Mouse (Mus musculus) NIH3T3 (cell line): ENCODE results near the gene Nfix.

ENCODE experiments used
- DNase-seq: peaks from one replicate; pipeline ENCODE4 v3.0.0-alpha.2; 2012; ENCODE audit warnings: low read depth

The Nfix gene

GRCm38 (mm10) chr8:84766422-84766821, 33.7 kb downstream of the Nfix start:
- no peak for DNase-seq

GRCm38 (mm10) chr8:84765629-84766028, 34.5 kb downstream of the Nfix start:
- DNase-seq, result no peak

GRCm38 (mm10) chr8:84764870-84765495, 35.2 kb downstream of the Nfix start:
- DNase-seq, result no peak

GRCm38 (mm10) chr8:84764100-84764499, 36.0 kb downstream of the Nfix start:
- no peak for DNase-seq

- DNase-seq, result peak; percentile 74
Observed at GRCm38 (mm10) chr8:84760901-84761300, 39.2 kb downstream of the Nfix start.

GRCm38 (mm10) chr8:84760405-84760805, 39.7 kb downstream of the Nfix start:
- no peak for DNase-seq

GRCm38 (mm10) chr8:84759718-84760117, 40.4 kb downstream of the Nfix start:
- no peak for DNase-seq

- DNase-seq, result no peak
Observed at GRCm38 (mm10) chr8:84759126-84759525, 41.0 kb downstream of the Nfix start.

GRCm38 (mm10) chr8:84758308-84758707, 41.8 kb downstream of the Nfix start:
- no peak for DNase-seq

GRCm38 (mm10) chr8:84757501-84757900, 42.6 kb downstream of the Nfix start:
- no peak for DNase-seq

GRCm38 (mm10) chr8:84752734-84753582, 47.2 kb downstream of the Nfix start:
- DNase-seq, result no peak

- DNase-seq, result no peak
Observed at GRCm38 (mm10) chr8:84749519-84749918, 50.6 kb downstream of the Nfix start.

GRCm38 (mm10) chr8:84745032-84745925, 54.9 kb downstream of the Nfix start:
- peak; percentile 58 for DNase-seq

- DNase-seq, result peak; percentile 99
Observed at GRCm38 (mm10) chr8:84743517-84744420, 56.4 kb downstream of the Nfix start.

GRCm38 (mm10) chr8:84743054-84743415, 57.1 kb downstream of the Nfix start:
- peak; percentile 88 for DNase-seq

- DNase-seq, result peak; percentile 98
Observed at GRCm38 (mm10) chr8:84742171-84743053, 57.7 kb downstream of the Nfix start.

- no peak for DNase-seq
Observed at GRCm38 (mm10) chr8:84740895-84741843, 59.0 kb downstream of the Nfix start.

GRCm38 (mm10) chr8:84739401-84739742, 60.8 kb downstream of the Nfix start:
- peak; percentile 70 for DNase-seq

- no peak for DNase-seq
Observed at GRCm38 (mm10) chr8:84738715-84739400, 61.3 kb downstream of the Nfix start.
